27 mouse cellular contexts compared by ENCODE assay signal in the genomic region with DNA sequence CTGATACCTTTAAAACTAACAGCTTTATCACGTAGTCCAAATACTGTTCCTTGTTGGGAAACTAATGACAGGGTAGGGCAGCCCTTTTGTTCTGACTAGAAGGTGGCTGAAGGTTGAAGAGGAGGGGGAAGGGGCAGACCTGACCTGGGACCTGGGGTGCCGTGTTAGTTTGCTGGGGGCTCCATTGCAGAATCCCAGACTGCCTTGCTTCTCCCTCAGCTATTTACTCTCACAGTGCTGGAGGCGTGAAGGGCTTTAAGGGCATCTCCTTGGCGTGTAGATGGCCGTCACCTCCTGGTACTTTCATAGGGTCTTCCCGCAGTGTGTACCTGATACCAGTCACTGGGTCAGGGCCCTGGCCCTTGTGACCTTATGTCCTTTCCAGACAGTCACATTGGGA. TPM values are rescaled to one million over a fixed set of nuclear protein-coding genes. Genes with fewer than 3 reads are reported as not detected.
A peak's percentile ranks its signal among the peaks of the same experiment; 100 is the strongest.
DNase-seq lines count a peak whose midpoint lies in the region; ATAC-seq and TF ChIP-seq lines count a peak whose summit lies in the region.
"Had no signal": no experiment of that assay in that cellular context is flagged by ENCODE, and none has a peak within 500 bp of the region (broad histone marks: within the 10 kb centered on the region; RNA-seq: fewer than 3 reads in every experiment).

No protein-coding gene starts in this region.

- peaks cover 3% of the 10 kb centered on the region; the same call in 1 of the 2 replicates for H3K4me1 ChIP-seq in lung, adult 2 months (ENCODE audit: control insufficient read depth, insufficient read depth, low read length)
- H3K4me1 ChIP-seq in liver, embryonic 15.5 days (replicated peaks) = peaks cover 36% of the 10 kb centered on the region
- H3K4me1 ChIP-seq in stomach, postnatal 0 days (replicated peaks; ENCODE audit: control insufficient read depth, insufficient read depth) = no peaks in the 10 kb centered on the region
- H3K4me1 ChIP-seq: embryonic facial prominence, embryonic 12.5 days had no signal

- no peak for TF ChIP-seq CTCF in left cerebral cortex, adult 2 months (IDR thresholded peaks at IDR 0.05)
- TF ChIP-seq CTCF in lung, adult 2 months (IDR thresholded peaks at IDR 0.05; ENCODE audit: insufficient read depth, low read length) = no peak
- no peak for TF ChIP-seq CTCF in stomach, postnatal 0 days (IDR thresholded peaks at IDR 0.05; ENCODE audit: low read depth)

- no peak overlapping the region for H3K9ac ChIP-seq in liver, embryonic 15.5 days
- H3K9ac ChIP-seq in stomach, postnatal 0 days (ENCODE audit: low read length) = no peak overlapping the region
- H3K9ac ChIP-seq: embryonic facial prominence, embryonic 12.5 days; forebrain, embryonic 15.5 days; midbrain, embryonic 15.5 days; neural tube, embryonic 15.5 days had no signal

- no peak overlapping the region for H3K27ac ChIP-seq in left cerebral cortex, adult 2 months
- H3K27ac ChIP-seq in liver, embryonic 15.5 days (replicated peaks) = peak overlapping the region; percentile 20; the same call in 1 of the 2 replicates
- peak overlapping the region; percentile 83 for H3K27ac ChIP-seq in stomach, postnatal 0 days (replicated peaks)
- H3K27ac ChIP-seq: embryonic facial prominence, embryonic 12.5 days; forebrain, embryonic 15.5 days; kidney, postnatal 0 days; midbrain, embryonic 15.5 days; neural tube, embryonic 15.5 days had no signal

- H3K9me3 ChIP-seq in liver, embryonic 15.5 days (replicated peaks) = no peaks in the 10 kb centered on the region
- H3K9me3 ChIP-seq in stomach, postnatal 0 days (ENCODE audit: control insufficient read depth, low read length) = no peaks in the 10 kb centered on the region
- H3K9me3 ChIP-seq: embryonic facial prominence, embryonic 12.5 days; forebrain, embryonic 15.5 days; midbrain, embryonic 15.5 days; neural tube, embryonic 15.5 days had no signal

- ATAC-seq in liver, embryonic 15.5 days (ENCODE audit: insufficient read depth) = no peak
- ATAC-seq in stomach, postnatal 0 days (ENCODE audit: low FRiP score, low TSS enrichment) = peak; percentile 47; the same call in 1 of the 2 replicates
- ATAC-seq: forebrain, embryonic 15.5 days; inflammation-experienced regulatory T-cells, adult 6 months; midbrain, embryonic 15.5 days had no signal

- H3K36me3 ChIP-seq in liver, embryonic 15.5 days (replicated peaks) = no peaks in the 10 kb centered on the region
- H3K36me3 ChIP-seq in stomach, postnatal 0 days (ENCODE audit: control insufficient read depth, insufficient read depth, low read length) = no peaks in the 10 kb centered on the region
- H3K36me3 ChIP-seq: embryonic facial prominence, embryonic 12.5 days; forebrain, embryonic 15.5 days; midbrain, embryonic 15.5 days; neural tube, embryonic 15.5 days had no signal

- intact Hi-C loops in left cerebral cortex, adult 2 months (cut with DNase I) = no loop called here
- intact Hi-C loops in left cerebral cortex, postnatal 36 days (cut with DNase I) = no loop called here

- H3K4me3 ChIP-seq in left cerebral cortex, adult 2 months = peak overlapping the region; percentile 13; the same call in 1 of the 2 replicates
- H3K4me3 ChIP-seq in lung, adult 2 months (replicated peaks; ENCODE audit: extremely low read depth, low read depth, low read length) = no peak overlapping the region
- no peak overlapping the region for H3K4me3 ChIP-seq in liver, embryonic 15.5 days (replicated peaks)
- H3K4me3 ChIP-seq in stomach, postnatal 0 days (ENCODE audit: low read depth, low read length) = 0 out of 2 replicates have a peak overlapping the region, but pooled peaks have one; percentile 1
- H3K4me3 ChIP-seq: embryonic facial prominence, embryonic 12.5 days; forebrain, embryonic 15.5 days; midbrain, embryonic 15.5 days; neural tube, embryonic 15.5 days had no signal

- no peak overlapping the region; the same call in 1 of the 2 replicates for H3K4me2 ChIP-seq in liver, embryonic 15.5 days
- peak overlapping the region; percentile 29 for H3K4me2 ChIP-seq in stomach, postnatal 0 days (replicated peaks; ENCODE audit: low read depth)
- H3K4me2 ChIP-seq: embryonic facial prominence, embryonic 12.5 days; forebrain, embryonic 15.5 days; midbrain, embryonic 15.5 days had no signal

- WGBS in lung, adult 2 months = 76% methylated on average over 6 of the region's 6 CpGs
- WGBS in liver, embryonic 15.5 days (ENCODE audit: insufficient replicate concordance) = 75% methylated on average over 6 of the region's 6 CpGs
- WGBS in stomach, postnatal 0 days = 62% methylated on average over 6 of the region's 6 CpGs

- no peak for TF ChIP-seq POLR2A in lung, adult 2 months (IDR thresholded peaks at IDR 0.05; ENCODE audit: borderline replicate concordance, extremely low read depth, low read depth, low read length)

- no peaks in the 10 kb centered on the region for H3K27me3 ChIP-seq in liver, embryonic 15.5 days
- no peaks in the 10 kb centered on the region for H3K27me3 ChIP-seq in stomach, postnatal 0 days (ENCODE audit: control insufficient read depth, insufficient read depth, low read length)
- H3K27me3 ChIP-seq: embryonic facial prominence, embryonic 12.5 days; forebrain, embryonic 15.5 days; neural tube, embryonic 15.5 days had no signal

- TF ChIP-seq EP300 in stomach, postnatal 0 days (optimal IDR thresholded peaks at IDR 0.05) = no peak

- no peak for DNase-seq in left cerebral cortex, adult 2 months (ENCODE audit: extremely low spot score in 1 of 2, low spot score in 2 of 2)
- DNase-seq in left cerebral cortex, postnatal 36 days (ENCODE audit: low spot score in 2 of 2) = no peak
- DNase-seq in lung, postnatal 36 days = peak; percentile 17
- DNase-seq in lung, adult 2 months = no peak
- peak; percentile 52 for DNase-seq in stomach, postnatal 0 days (ENCODE audit: low spot score)
- no peak for DNase-seq in adrenal gland, postnatal 10 days
- DNase-seq: adrenal gland, adult 8-10 months; cerebellum, adult 9-10 months; gastrocnemius, postnatal 25 days; heart, postnatal 10 days; right cerebral cortex, postnatal 14 days; thymus, postnatal 25 days had no signal

RNA-seq across cellular contexts. Expression of gene Smim13, which starts 2.5 kb away (rescaled TPM):
- total RNA-seq in left cerebral cortex, adult 2 months (2021) = 100 to 1,000 TPM; 165 to 181 TPM
- total RNA-seq in left cerebral cortex, postnatal 36 days (2021) = 100 to 1,000 TPM; 167 to 187 TPM
- polyA plus RNA-seq in lung, adult 2 months (2012; rRNA removed) = 5.7 and 6.5 TPM in 2 replicates
- 4.1 and 4.6 TPM in 2 replicates for polyA plus RNA-seq in liver, embryonic 15.5 days (2015; fragmentation: Nextera tagmentation; extraction: Ambion mirVana)
- 9.0 and 9.4 TPM in 2 replicates for polyA plus RNA-seq in stomach, postnatal 0 days (2015; fragmentation: Nextera tagmentation; extraction: Ambion mirVana)
- 10 to 100 TPM; 14.7 to 16.4 TPM for total RNA-seq in adrenal gland, postnatal 10 days (2021)

RNA-seq across cellular contexts. Expression of gene Gm17364, which starts 21.6 kb away (rescaled TPM):
- not detected for total RNA-seq in left cerebral cortex, adult 2 months (2021)
- total RNA-seq in left cerebral cortex, postnatal 36 days (2021) = not detected
- not detected in 2 replicates for polyA plus RNA-seq in lung, adult 2 months (2012; rRNA removed)
- polyA plus RNA-seq in liver, embryonic 15.5 days (2015; fragmentation: Nextera tagmentation; extraction: Ambion mirVana) = not detected in 2 replicates
- polyA plus RNA-seq in stomach, postnatal 0 days (2015; fragmentation: Nextera tagmentation; extraction: Ambion mirVana) = not detected in 2 replicates
- total RNA-seq in adrenal gland, postnatal 10 days (2021) = not detected
- total RNA-seq: adrenal gland, adult 8-10 months; common myeloid progenitor, adult 5-6 weeks; gastrocnemius, postnatal 25 days; heart, adult 8-10 months; heart, postnatal 10 days; layer of hippocampus, postnatal 25 days; left cerebral cortex, postnatal 14 days; megakaryocyte, adult 5-6 weeks had no signal
- polyA plus RNA-seq: C2C12; embryonic facial prominence, embryonic 12.5 days; forebrain, embryonic 15.5 days; hindbrain, embryonic 11.5 days; inflammation-experienced regulatory T-cells, adult 6 months; kidney, postnatal 0 days; limb, embryonic 14.5 days; midbrain, embryonic 15.5 days; neural tube, embryonic 15.5 days had no signal

RNA-seq across cellular contexts. Expression of gene Elovl2, which starts 31.9 kb away (rescaled TPM):
- total RNA-seq in left cerebral cortex, adult 2 months (2021) = 10 to 100 TPM; 16.0 to 16.7 TPM
- total RNA-seq in left cerebral cortex, postnatal 36 days (2021) = 10 to 100 TPM; 18.3 to 18.6 TPM
- polyA plus RNA-seq in lung, adult 2 months (2012; rRNA removed) = 0.03 and 0.08 TPM in 2 replicates
- 42.5 and 44.7 TPM in 2 replicates for polyA plus RNA-seq in liver, embryonic 15.5 days (2015; fragmentation: Nextera tagmentation; extraction: Ambion mirVana)
- polyA plus RNA-seq in stomach, postnatal 0 days (2015; fragmentation: Nextera tagmentation; extraction: Ambion mirVana) = 1.2 and 1.8 TPM in 2 replicates
- 10 to 100 TPM; 31.3 to 82.7 TPM for total RNA-seq in adrenal gland, postnatal 10 days (2021)
- total RNA-seq: common myeloid progenitor, adult 5-6 weeks; gastrocnemius, postnatal 25 days; megakaryocyte, adult 5-6 weeks had no signal
- polyA plus RNA-seq: C2C12; inflammation-experienced regulatory T-cells, adult 6 months had no signal

Comparison
In these comparisons a context has a peak if more than half of its experiments do, and no peak if none do; other contexts are left out.
1. DNase-seq: peak in lung, postnatal 36 days (single experiment) and stomach, postnatal 0 days (single experiment); none in left cerebral cortex, adult 2 months (0 of 2), left cerebral cortex, postnatal 36 days (0 of 2), lung, adult 2 months (single experiment) and adrenal gland, postnatal 10 days (single experiment).
2. H3K4me3 ChIP-seq: peak in left cerebral cortex, adult 2 months (single experiment) and stomach, postnatal 0 days (single experiment); none in lung, adult 2 months (single experiment) and liver, embryonic 15.5 days (single experiment).
3. RNA of gene Smim13, which starts 2.5 kb away (total RNA-seq): 167 to 187 TPM in left cerebral cortex, postnatal 36 days and 165 to 181 TPM in left cerebral cortex, adult 2 months; 14.7 to 16.4 TPM in adrenal gland, postnatal 10 days; every median in the first group is over 4 times any median in the second.